Mouse (Mus musculus): ENCODE measurements around the gene Elfn2.

DNA sequence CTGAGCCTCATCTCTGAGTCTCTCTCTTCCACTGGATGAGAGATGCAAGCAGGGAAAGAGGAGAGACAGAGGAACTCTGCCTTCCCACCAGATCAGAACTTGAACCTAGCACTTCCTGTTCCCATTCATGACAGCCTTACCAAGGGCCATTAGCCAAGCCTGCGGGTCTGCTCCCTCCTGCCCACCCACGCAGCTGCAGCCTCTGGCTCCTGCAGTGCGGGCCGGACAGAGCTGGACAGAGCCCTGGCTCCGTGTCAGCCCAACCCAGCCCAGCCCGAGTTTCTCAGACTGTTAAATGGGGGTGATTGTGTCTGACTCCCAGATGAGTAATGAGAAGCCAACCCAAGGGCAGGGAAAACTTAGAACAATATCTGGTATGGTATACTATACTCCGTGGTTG lies 83.3 kb downstream of the Elfn2 start:
- TF ChIP-seq EP300 (IDR thresholded peaks at IDR 0.05; ENCODE audit: low read depth) (no peak), CTCF (IDR thresholded peaks at IDR 0.05; ENCODE audit: low read depth) (no peak)
